Mouse (Mus musculus): ENCODE results near the gene Ap1g2. TPM values are rescaled to one million over a fixed set of nuclear protein-coding genes. Genes with fewer than 3 reads are reported as not detected.

Gene Ap1g2
- polyA plus RNA-seq, 1 experiment = 10.0 TPM

GRCm38 (mm10) chr14:55114759-55115701, 8.6 kb upstream of the Ap1g2 start:
- no peaks in the 10 kb centered on the region; the same call in 1 of the 2 replicates for H3K4me1 ChIP-seq (ENCODE audit: control insufficient read depth, insufficient read depth, low read length)
- no peak overlapping the region for H3K27ac ChIP-seq (ENCODE audit: insufficient read depth, low read length)
- TF ChIP-seq POLR2A (IDR thresholded peaks at IDR 0.05; ENCODE audit: low read depth, low read length) (0 out of 2 replicates have a peak, but pooled peaks have one; percentile 50), CTCF (IDR thresholded peaks at IDR 0.05; ENCODE audit: borderline replicate concordance, insufficient read depth, low read length) (0 out of 2 replicates have a peak, but pooled peaks have one; percentile 30)
- H3K4me3 ChIP-seq (ENCODE audit: insufficient read depth, low read length) = peak overlapping the region; percentile 30

DNA sequence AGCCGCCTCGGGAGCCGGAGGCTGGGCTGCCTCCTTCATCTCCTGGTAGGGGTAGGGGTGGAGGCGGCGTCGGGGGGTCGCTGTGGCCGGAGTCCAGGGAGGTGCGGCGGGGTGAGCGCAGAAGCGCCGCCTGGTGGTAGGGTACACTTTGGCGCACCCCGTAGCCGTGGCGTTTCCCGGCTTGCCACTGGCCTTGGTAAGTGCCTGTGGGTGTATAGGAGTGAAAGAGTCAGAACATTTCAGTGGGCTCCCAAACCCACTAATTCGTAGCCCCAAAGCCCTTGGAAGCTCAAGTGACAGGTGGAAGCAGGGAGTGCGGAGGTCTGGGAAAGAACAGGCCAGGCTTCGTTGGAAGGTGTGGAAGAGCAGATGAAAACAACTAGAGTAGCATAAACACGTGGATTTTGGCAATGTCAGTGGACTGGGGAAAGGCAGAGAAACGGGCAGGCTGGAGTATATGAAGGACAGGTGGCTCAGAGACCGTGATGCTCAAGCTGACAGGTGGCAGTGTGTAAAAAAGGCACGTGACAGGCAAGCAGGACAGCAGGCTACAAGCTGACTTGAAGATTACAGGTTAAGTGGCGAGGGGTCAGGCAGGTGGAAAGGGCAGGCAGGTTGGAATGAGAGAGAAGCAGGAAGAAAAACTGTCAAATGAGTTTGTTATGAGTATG, 7.7 kb upstream of the Ap1g2 start:
- TF ChIP-seq CTCF (IDR thresholded peaks at IDR 0.05; ENCODE audit: borderline replicate concordance, insufficient read depth, low read length) (peak; percentile 35; the same call in 1 of the 2 replicates), POLR2A (IDR thresholded peaks at IDR 0.05; ENCODE audit: low read depth, low read length) (no peak)
- Histone ChIP-seq H3K4me1 (ENCODE audit: control insufficient read depth, insufficient read depth, low read length) (no peaks in the 10 kb centered on the region; the same call in 1 of the 2 replicates), H3K4me3 (ENCODE audit: insufficient read depth, low read length) (peak overlapping the region; percentile 30), H3K27ac (ENCODE audit: insufficient read depth, low read length) (no peak overlapping the region)

GRCm38 (mm10) chr14:55113351-55113974, 7.1 kb upstream of the Ap1g2 start:
- Histone ChIP-seq H3K27ac (ENCODE audit: insufficient read depth, low read length) (no peak overlapping the region), H3K4me1 (ENCODE audit: control insufficient read depth, insufficient read depth, low read length) (no peaks in the 10 kb centered on the region; the same call in 1 of the 2 replicates), H3K4me3 (ENCODE audit: insufficient read depth, low read length) (no peak overlapping the region)
- TF ChIP-seq POLR2A (IDR thresholded peaks at IDR 0.05; ENCODE audit: low read depth, low read length) = no peak

GRCm38 (mm10) chr14:55111720-55112119, 5.3 kb upstream of the Ap1g2 start:
- Histone ChIP-seq H3K4me1 (ENCODE audit: control insufficient read depth, insufficient read depth, low read length) (no peaks in the 10 kb centered on the region; the same call in 1 of the 2 replicates), H3K27ac (ENCODE audit: insufficient read depth, low read length) (no peak overlapping the region), H3K4me3 (ENCODE audit: insufficient read depth, low read length) (no peak overlapping the region)
- TF ChIP-seq CTCF (IDR thresholded peaks at IDR 0.05; ENCODE audit: borderline replicate concordance, insufficient read depth, low read length) = no peak
- TF ChIP-seq POLR2A (IDR thresholded peaks at IDR 0.05; ENCODE audit: low read depth, low read length) = no peak

GRCm38 (mm10) chr14:55110076-55110475, 3.7 kb upstream of the Ap1g2 start:
- Histone ChIP-seq H3K4me3 (ENCODE audit: insufficient read depth, low read length) (no peak overlapping the region), H3K27ac (ENCODE audit: insufficient read depth, low read length) (no peak overlapping the region), H3K4me1 (ENCODE audit: control insufficient read depth, insufficient read depth, low read length) (no peaks in the 10 kb centered on the region; the same call in 1 of the 2 replicates)
- TF ChIP-seq CTCF (IDR thresholded peaks at IDR 0.05; ENCODE audit: borderline replicate concordance, insufficient read depth, low read length) = no peak
- TF ChIP-seq POLR2A (IDR thresholded peaks at IDR 0.05; ENCODE audit: low read depth, low read length) = no peak

DNA sequence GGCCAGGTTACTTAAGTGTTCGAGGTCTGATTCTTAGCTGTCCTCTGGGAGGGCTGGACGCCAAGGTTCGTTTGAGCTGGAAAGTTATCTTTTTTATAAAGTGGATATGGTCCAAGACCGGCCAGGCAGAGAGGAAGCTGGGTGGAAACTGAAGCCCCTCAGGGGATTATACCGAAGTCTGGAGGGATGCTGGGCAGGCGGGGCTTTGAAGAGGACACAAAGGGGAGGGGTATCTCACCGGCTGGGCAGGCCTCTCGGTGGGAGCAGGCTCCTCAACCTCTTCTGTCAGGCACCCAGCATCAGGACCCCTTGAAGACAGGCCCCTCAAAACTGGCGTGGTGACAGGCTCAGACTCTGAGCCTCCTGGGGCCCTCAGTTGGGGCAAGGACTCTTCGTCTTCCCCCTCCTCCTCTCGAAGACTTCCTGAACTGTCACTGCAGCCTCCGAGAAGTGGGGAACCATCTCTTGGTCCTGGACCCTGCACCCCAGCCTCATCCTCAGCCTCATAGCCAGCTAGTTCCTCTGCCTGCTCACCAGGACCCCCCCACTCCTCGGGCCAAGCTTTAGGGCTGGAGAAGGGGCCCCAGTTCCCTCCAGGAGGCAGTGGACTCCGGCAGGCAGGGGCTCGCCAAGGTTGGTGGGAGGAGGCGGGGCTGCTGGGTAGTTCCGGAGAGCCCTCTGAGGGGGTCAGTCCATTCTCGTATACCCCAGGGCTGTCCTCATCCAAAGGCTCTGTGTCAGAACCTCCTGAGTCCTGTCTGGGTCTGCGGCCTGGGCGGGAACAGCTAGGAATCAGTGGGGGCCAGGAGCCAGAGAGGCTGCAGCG, 2.9 kb upstream of the Ap1g2 start:
- no peaks in the 10 kb centered on the region; the same call in 1 of the 2 replicates for H3K4me1 ChIP-seq (ENCODE audit: control insufficient read depth, insufficient read depth, low read length)
- no peak overlapping the region for H3K27ac ChIP-seq (ENCODE audit: insufficient read depth, low read length)
- no peak overlapping the region for H3K4me3 ChIP-seq (ENCODE audit: insufficient read depth, low read length)
- TF ChIP-seq CTCF (IDR thresholded peaks at IDR 0.05; ENCODE audit: borderline replicate concordance, insufficient read depth, low read length) = no peak
- TF ChIP-seq POLR2A (IDR thresholded peaks at IDR 0.05; ENCODE audit: low read depth, low read length) = no peak

DNA sequence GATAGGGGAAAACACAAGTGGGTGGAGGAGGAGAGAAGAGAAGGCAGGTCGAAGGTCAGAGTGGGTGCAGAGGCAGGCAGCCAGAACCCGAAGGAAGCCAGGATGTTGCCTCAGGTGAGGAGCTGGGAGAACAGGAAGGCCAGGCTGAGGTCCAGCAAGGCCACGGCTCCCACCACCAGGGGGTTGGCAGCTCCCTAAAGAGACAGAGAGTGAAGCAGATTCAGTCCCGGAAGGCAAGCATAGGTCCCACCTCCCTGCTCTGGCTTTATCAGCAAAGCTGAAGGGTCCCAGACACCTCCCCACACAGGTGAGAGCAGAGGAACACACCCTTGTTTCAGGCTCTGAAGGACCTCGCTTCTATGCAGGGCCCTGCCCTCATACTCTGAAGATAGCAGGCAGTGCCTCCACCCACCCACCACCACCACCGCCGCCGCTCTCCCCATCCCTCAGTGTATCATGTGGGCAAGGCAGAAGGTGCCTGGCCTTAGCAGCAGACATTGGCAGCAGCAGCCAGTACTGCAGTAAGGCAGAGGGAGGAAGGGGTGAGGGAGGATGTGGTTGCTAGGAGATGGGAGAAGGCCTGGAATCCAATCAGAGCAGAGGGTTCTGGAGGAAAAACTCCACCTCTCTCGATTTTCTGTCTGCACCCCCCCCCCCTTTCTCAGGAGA, 1.9 kb upstream of the Ap1g2 start:
- H3K27ac ChIP-seq (ENCODE audit: insufficient read depth, low read length) = no peak overlapping the region
- TF ChIP-seq POLR2A (IDR thresholded peaks at IDR 0.05; ENCODE audit: low read depth, low read length) (no peak), CTCF (IDR thresholded peaks at IDR 0.05; ENCODE audit: borderline replicate concordance, insufficient read depth, low read length) (no peak)
- H3K4me3 ChIP-seq (ENCODE audit: insufficient read depth, low read length) = no peak overlapping the region
- no peaks in the 10 kb centered on the region for H3K4me1 ChIP-seq (ENCODE audit: control insufficient read depth, insufficient read depth, low read length)

- TF ChIP-seq CTCF (IDR thresholded peaks at IDR 0.05; ENCODE audit: borderline replicate concordance, insufficient read depth, low read length) (no peak), POLR2A (IDR thresholded peaks at IDR 0.05; ENCODE audit: low read depth, low read length) (no peak)
- no peaks in the 10 kb centered on the region for H3K4me1 ChIP-seq (ENCODE audit: control insufficient read depth, insufficient read depth, low read length)
- no peak overlapping the region for H3K27ac ChIP-seq (ENCODE audit: insufficient read depth, low read length)
- H3K4me3 ChIP-seq (ENCODE audit: insufficient read depth, low read length) = no peak overlapping the region
These were observed 597 bp upstream of the Ap1g2 start for GRCm38 (mm10) chr14:55106990-55107389.

Data from embryonic fibroblast, embryonic 13.5 days (primary cell).